Mouse (Mus musculus) ES-Bruce4 (cell line): ENCODE data around the gene Vezt. TPM values are rescaled to one million over a fixed set of nuclear protein-coding genes. Genes with fewer than 3 reads are reported as not detected.
A peak's percentile ranks its signal among the peaks of the same experiment; 100 is the strongest.

Experiments
- H3K27ac ChIP-seq: 2 replicates; pipeline ENCODE4 v1.5.1; 2012; ENCODE audit warnings: low read length, inconsistent platforms; ENCODE audit not compliant: insufficient read depth
- H3K27me3 ChIP-seq: 2 replicates; pipeline ENCODE4 v1.6.1; 2012; ENCODE audit warnings: mild to moderate bottlenecking, low read length, inconsistent platforms; ENCODE audit not compliant: control insufficient read depth, poor library complexity, insufficient read depth, severe bottlenecking
- H3K36me3 ChIP-seq: 2 replicates; pipeline ENCODE4 v1.6.1; 2012; ENCODE audit warnings: inconsistent platforms, mild to moderate bottlenecking, low read length, moderate library complexity; ENCODE audit not compliant: control insufficient read depth, poor library complexity, insufficient read depth, severe bottlenecking
- H3K4me1 ChIP-seq: one replicate; pipeline ENCODE4 v1.8.1; 2011; ENCODE audit warnings: low read length; ENCODE audit not compliant: control insufficient read depth, insufficient read depth
- H3K4me3 ChIP-seq: 2 replicates; pipeline ENCODE4 v1.5.1; 2011; ENCODE audit warnings: low read depth, mild to moderate bottlenecking, low read length
- H3K9ac ChIP-seq: 2 replicates; pipeline ENCODE4 v1.6.1; 2012; ENCODE audit warnings: low read depth, mild to moderate bottlenecking, inconsistent platforms; ENCODE audit not compliant: poor library complexity, severe bottlenecking
- H3K9me3 ChIP-seq: replicated peaks from 2 replicates; pipeline ENCODE4 v1.6.1; 2012; ENCODE audit warnings: mild to moderate bottlenecking, low read length, inconsistent platforms; ENCODE audit not compliant: control insufficient read depth, poor library complexity, insufficient read depth, severe bottlenecking
- CTCF ChIP-seq: IDR thresholded peaks from one replicate; pipeline ENCODE4 v1.8.1; 2011; ENCODE audit warnings: low read depth, low read length
- EP300 ChIP-seq: IDR thresholded peaks from 2 replicates; pipeline ENCODE4 v1.6.1; 2011; ENCODE audit warnings: low read depth, low read length; ENCODE audit not compliant: insufficient read depth
- POLR2A ChIP-seq: IDR thresholded peaks from one replicate; pipeline ENCODE4 v1.8.1; 2011; ENCODE audit warnings: low read length; ENCODE audit not compliant: insufficient read depth
- polyA plus RNA-seq: library from polyadenylated mRNA; stranded (reverse); fragments of >200 nt; gene quantifications from 2 replicates; pipeline ENCODE4 v1.2.4, GENCODE M21; 2011; ENCODE audit warnings: low read depth; ENCODE audit not compliant: missing spikeins, insufficient read depth, insufficient read length

Gene Vezt
- polyA plus RNA-seq, 1 experiment = 17.3 TPM

- H3K4me3 ChIP-seq = peak overlapping the region; percentile 86
- H3K27me3 ChIP-seq = no peaks in the 10 kb centered on the region
- no peak overlapping the region for H3K27ac ChIP-seq
- no peaks in the 10 kb centered on the region for H3K4me1 ChIP-seq
- TF ChIP-seq POLR2A = peak; percentile 62
- no peak for TF ChIP-seq CTCF
- TF ChIP-seq EP300 = 0 out of 2 replicates have a peak, but pooled peaks have one; percentile 26
- H3K9me3 ChIP-seq = no peaks in the 10 kb centered on the region
- peaks cover 18% of the 10 kb centered on the region for H3K36me3 ChIP-seq
- H3K9ac ChIP-seq = peak overlapping the region; percentile 76
Observed at GRCm38 (mm10) chr10:93889579-93889950, 146.1 kb downstream of the Vezt start.

Other genes starting within 250 kb of the Vezt start
- 16.7 and 19.2 TPM in 2 replicates for gene Usp44, start 204.3 kb downstream of the Vezt start, polyA plus RNA-seq
- gene Metap2, start 138.7 kb downstream of the Vezt start, polyA plus RNA-seq = 293 and 328 TPM in 2 replicates
- gene Fgd6, start 184 bp upstream of the Vezt start, polyA plus RNA-seq = 5.3 and 5.8 TPM in 2 replicates
- gene Nr2c1, start 112.2 kb upstream of the Vezt start, polyA plus RNA-seq = 8.8 and 9.2 TPM in 2 replicates
- 320 and 329 TPM in 2 replicates for gene Ndufa12, start 162.9 kb upstream of the Vezt start, polyA plus RNA-seq